Mouse (Mus musculus): Measurements from ENCODE around the gene Dnmt3b. TPM values are rescaled to one million over a fixed set of nuclear protein-coding genes. Genes with fewer than 3 reads are reported as not detected.

The Dnmt3b gene
- polyA plus RNA-seq (2012), result 0.05 and 0.08 TPM in 2 replicates

- TF ChIP-seq TAL1 (IDR thresholded peaks at IDR 0.05; ENCODE audit: low read length) (no peak), GATA1 (IDR thresholded peaks at IDR 0.05; ENCODE audit: low read length) (no peak)
- peaks cover 22% of the 10 kb centered on the region for H3K4me1 ChIP-seq (ENCODE audit: control insufficient read depth)
These were observed at the start of gene Dnmt3b for GRCm38 (mm10) chr2:153649298-153650013. Gene Dnmt3b, plus strand, starts transcription at chr2:153649450.

GRCm38 (mm10) chr2:153600021-153600666, 49.1 kb upstream of the Dnmt3b start:
- TF ChIP-seq GATA1 (IDR thresholded peaks at IDR 0.05; ENCODE audit: low read length) (no peak), TAL1 (IDR thresholded peaks at IDR 0.05; ENCODE audit: low read length) (no peak)
- Histone ChIP-seq H3K36me3 (ENCODE audit: control insufficient read depth) (no peaks in the 10 kb centered on the region), H3K27me3 (ENCODE audit: control insufficient read depth) (no peaks in the 10 kb centered on the region), H3K4me3 (replicated peaks) (no peak overlapping the region), H3K9me3 (ENCODE audit: control insufficient read depth, low read length) (no peaks in the 10 kb centered on the region), H3K4me1 (ENCODE audit: control insufficient read depth) (peaks cover 29% of the 10 kb centered on the region)

More at GRCm38 (mm10) chr2:153649298-153650013, at the start of gene Dnmt3b:
- H3K36me3 ChIP-seq (ENCODE audit: control insufficient read depth), result no peaks in the 10 kb centered on the region
- H3K9me3 ChIP-seq (ENCODE audit: control insufficient read depth, low read length), result no peaks in the 10 kb centered on the region
- peaks cover 29% of the 10 kb centered on the region for H3K27me3 ChIP-seq (ENCODE audit: control insufficient read depth)
- H3K4me3 ChIP-seq (replicated peaks), result peak within 1 kb of the TSS; percentile 71

DNA sequence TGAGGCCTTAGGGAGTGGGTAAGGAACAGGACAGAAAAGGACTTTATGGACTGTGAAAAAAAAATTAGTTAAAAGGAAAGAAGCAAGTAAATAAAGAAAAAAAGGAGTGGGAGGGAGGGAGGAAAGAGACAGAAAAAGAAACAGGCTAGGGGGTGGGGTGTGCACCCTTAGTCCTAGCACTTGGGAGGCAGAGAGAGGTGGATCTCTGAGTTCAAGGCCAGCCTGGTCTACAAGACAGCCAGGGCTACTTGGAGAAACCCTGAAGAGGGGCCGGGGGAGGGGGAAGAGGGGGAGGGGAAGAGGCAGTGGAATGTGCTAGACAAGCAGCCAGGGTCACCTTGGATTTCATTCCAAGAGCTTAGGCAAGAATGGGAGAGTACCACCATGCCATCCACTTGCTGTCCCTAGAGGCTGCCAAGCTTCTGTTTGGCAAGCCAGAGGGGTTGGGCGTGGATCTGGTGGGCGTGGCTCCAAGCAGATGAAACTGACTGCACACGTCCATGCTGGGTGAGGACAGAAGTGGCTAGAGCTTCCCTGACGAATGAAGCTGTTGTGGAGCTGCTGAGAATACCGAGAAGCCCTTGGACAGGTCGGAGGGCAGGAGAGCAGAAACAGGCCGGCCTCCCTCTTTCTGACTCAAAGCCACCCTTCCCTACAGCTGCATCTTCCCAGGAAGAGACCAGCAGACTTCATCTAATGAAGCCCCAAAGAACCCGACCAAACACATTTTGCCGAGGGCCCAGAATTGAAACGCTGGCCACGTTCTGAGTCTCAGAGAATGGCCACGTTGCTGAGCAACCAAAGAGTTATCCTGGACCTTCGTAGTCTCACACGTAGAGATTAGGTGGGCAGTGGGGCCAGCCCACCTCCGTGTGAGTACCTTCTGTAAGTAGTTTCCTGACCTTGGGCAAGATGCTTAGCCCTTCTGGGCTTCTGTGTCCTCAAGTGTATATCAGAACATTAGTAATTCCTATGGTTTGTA, 48.3 kb upstream of the Dnmt3b start:
- Histone ChIP-seq H3K36me3 (ENCODE audit: control insufficient read depth) (no peaks in the 10 kb centered on the region), H3K9me3 (ENCODE audit: control insufficient read depth, low read length) (no peaks in the 10 kb centered on the region), H3K4me3 (replicated peaks) (no peak overlapping the region), H3K27me3 (ENCODE audit: control insufficient read depth) (no peaks in the 10 kb centered on the region), H3K4me1 (ENCODE audit: control insufficient read depth) (peaks cover 32% of the 10 kb centered on the region)
- TF ChIP-seq TAL1 (IDR thresholded peaks at IDR 0.05; ENCODE audit: low read length), result no peak
- TF ChIP-seq GATA1 (IDR thresholded peaks at IDR 0.05; ENCODE audit: low read length), result no peak

DNA sequence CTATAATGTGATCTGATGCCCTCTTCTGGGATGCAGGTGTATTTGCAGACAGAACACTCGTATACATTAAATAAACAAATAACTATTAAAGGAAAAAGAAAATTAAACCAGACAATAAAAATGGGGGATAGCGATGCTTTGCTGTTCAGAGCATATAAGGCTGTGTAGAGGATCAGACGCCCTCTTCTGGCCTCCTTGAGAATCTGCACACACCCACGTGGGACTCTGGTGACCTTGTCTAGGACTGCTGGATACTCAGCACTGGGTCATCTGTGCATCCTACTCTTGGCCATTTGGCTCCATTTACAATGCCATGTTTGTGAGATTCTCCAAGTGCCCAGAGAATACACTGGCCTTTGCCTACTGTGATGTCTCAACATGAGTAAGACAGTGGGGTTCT, 45.5 kb upstream of the Dnmt3b start:
- Histone ChIP-seq H3K27me3 (ENCODE audit: control insufficient read depth) (no peaks in the 10 kb centered on the region), H3K9me3 (ENCODE audit: control insufficient read depth, low read length) (no peaks in the 10 kb centered on the region), H3K36me3 (ENCODE audit: control insufficient read depth) (no peaks in the 10 kb centered on the region), H3K4me1 (ENCODE audit: control insufficient read depth) (peaks cover 57% of the 10 kb centered on the region), H3K4me3 (replicated peaks) (no peak overlapping the region)
- TF ChIP-seq TAL1 (IDR thresholded peaks at IDR 0.05; ENCODE audit: low read length), result no peak
- TF ChIP-seq GATA1 (IDR thresholded peaks at IDR 0.05; ENCODE audit: low read length), result no peak

DNA sequence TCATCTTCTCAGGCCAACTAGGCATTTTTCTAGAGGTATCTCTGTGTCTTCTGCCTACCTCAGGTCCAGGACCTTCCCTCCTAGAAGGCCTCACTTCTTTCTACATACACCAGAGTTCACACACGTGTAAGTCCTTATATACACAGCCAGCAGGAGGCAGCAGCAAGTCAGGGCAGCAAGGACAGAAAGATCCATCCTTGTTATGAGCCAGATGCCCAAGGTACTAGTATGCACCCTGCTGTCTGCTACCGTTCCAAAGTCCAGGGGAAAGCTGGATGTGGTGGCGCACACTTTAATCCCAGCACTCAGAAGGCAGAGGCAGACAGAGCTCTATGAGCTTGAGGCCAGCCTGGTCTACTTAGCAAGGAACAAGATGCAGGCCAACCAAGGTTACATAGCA, 42.8 kb upstream of the Dnmt3b start:
- H3K9me3 ChIP-seq (ENCODE audit: control insufficient read depth, low read length), result no peaks in the 10 kb centered on the region
- H3K36me3 ChIP-seq (ENCODE audit: control insufficient read depth), result peaks cover 2% of the 10 kb centered on the region; the same call in 1 of the 2 replicates
- H3K4me1 ChIP-seq (ENCODE audit: control insufficient read depth), result peaks cover 69% of the 10 kb centered on the region
- TF ChIP-seq GATA1 (IDR thresholded peaks at IDR 0.05; ENCODE audit: low read length) (no peak), TAL1 (IDR thresholded peaks at IDR 0.05; ENCODE audit: low read length) (no peak)
- H3K27me3 ChIP-seq (ENCODE audit: control insufficient read depth), result no peaks in the 10 kb centered on the region
- H3K4me3 ChIP-seq (replicated peaks), result no peak overlapping the region

GRCm38 (mm10) chr2:153607870-153608515, 41.3 kb upstream of the Dnmt3b start:
- Histone ChIP-seq H3K4me3 (replicated peaks) (peak overlapping the region; percentile 45), H3K4me1 (ENCODE audit: control insufficient read depth) (peaks cover 80% of the 10 kb centered on the region), H3K36me3 (ENCODE audit: control insufficient read depth) (peaks cover 2% of the 10 kb centered on the region; the same call in 1 of the 2 replicates), H3K27me3 (ENCODE audit: control insufficient read depth) (no peaks in the 10 kb centered on the region), H3K9me3 (ENCODE audit: control insufficient read depth, low read length) (no peaks in the 10 kb centered on the region)
- TF ChIP-seq GATA1 (IDR thresholded peaks at IDR 0.05; ENCODE audit: low read length), result no peak
- TF ChIP-seq TAL1 (IDR thresholded peaks at IDR 0.05; ENCODE audit: low read length), result 0 out of 3 replicates have a peak, but pooled peaks have one; percentile 11

DNA sequence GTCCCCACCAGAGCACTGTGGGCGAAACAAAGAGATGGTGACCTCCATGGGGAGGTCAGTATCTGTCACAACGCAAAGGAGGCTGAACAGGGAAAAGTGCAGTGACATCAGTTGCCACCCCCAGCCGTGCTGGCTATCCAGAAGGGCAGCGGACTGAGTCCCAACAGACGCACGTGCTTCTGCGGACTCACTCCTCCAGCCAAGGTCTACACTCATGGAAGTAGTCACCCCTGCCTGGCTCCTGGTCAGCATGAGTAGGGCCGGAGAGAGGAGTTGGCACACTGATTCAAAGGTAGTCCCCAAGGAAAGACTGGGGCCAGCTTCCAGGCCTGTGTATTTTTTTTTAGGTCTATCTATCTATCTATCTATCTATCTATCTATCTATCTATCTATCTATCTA, 40.2 kb upstream of the Dnmt3b start:
- peak overlapping the region; percentile 45 for H3K4me3 ChIP-seq (replicated peaks)
- no peaks in the 10 kb centered on the region for H3K27me3 ChIP-seq (ENCODE audit: control insufficient read depth)
- no peaks in the 10 kb centered on the region for H3K9me3 ChIP-seq (ENCODE audit: control insufficient read depth, low read length)
- peaks cover 2% of the 10 kb centered on the region; the same call in 1 of the 2 replicates for H3K36me3 ChIP-seq (ENCODE audit: control insufficient read depth)
- TF ChIP-seq TAL1 (IDR thresholded peaks at IDR 0.05; ENCODE audit: low read length), result no peak
- no peak for TF ChIP-seq GATA1 (IDR thresholded peaks at IDR 0.05; ENCODE audit: low read length)
- H3K4me1 ChIP-seq (ENCODE audit: control insufficient read depth), result peaks cover 76% of the 10 kb centered on the region

DNA sequence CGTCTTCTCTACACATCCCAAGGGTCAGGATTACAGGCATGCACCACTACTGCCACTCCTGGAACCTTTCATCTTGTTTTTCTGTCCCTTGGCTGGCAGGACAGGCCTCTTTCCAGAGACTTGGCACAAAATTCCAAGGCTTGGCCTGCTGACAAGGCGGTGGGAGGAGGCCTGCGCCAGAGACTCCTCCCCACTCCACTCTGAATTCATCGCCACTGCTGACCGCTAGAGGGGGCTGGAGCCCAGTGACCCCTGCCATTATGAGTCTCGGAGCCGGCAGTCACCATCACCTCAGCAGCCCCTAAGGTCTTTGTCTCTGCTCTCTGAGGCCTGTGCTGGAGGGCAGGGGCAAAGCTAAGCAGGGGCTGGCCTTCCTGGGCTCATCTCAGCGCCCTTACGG, 39.7 kb upstream of the Dnmt3b start:
- Histone ChIP-seq H3K27me3 (ENCODE audit: control insufficient read depth) (no peaks in the 10 kb centered on the region), H3K4me3 (replicated peaks) (no peak overlapping the region), H3K36me3 (ENCODE audit: control insufficient read depth) (peaks cover 2% of the 10 kb centered on the region; the same call in 1 of the 2 replicates), H3K9me3 (ENCODE audit: control insufficient read depth, low read length) (no peaks in the 10 kb centered on the region), H3K4me1 (ENCODE audit: control insufficient read depth) (peaks cover 74% of the 10 kb centered on the region)
- TF ChIP-seq GATA1 (IDR thresholded peaks at IDR 0.05; ENCODE audit: low read length) (no peak), TAL1 (IDR thresholded peaks at IDR 0.05; ENCODE audit: low read length) (no peak)

Data from erythroblast, embryonic 14.5 days (primary cell).